Mouse (Mus musculus): Measurements from ENCODE around the gene Mn1.

Mn1 gene

GRCm38 (mm10) chr5:111490599-111490998, 73.4 kb downstream of the Mn1 start:
- no peak for DNase-seq

DNA sequence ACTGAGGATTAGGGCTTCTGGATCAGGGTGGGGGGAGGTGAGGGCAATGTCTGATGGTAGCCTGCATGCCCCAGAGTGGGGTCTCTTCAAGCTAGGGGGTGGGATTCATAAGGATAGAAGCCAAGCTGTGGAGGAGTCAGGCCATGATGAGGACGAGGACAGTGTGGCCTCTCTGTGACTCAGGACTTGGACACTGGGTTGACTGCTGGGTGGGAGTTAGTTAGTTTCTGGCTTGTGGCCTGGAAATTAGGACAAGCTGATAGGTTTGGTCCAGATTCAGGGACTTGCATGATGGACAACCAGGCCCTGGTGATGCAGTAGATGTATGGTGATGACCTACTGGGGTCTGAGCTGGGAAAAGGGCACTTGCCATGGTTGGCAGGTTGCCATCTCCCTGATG, 74.3 kb downstream of the Mn1 start:
- DNase-seq, result no peak

GRCm38 (mm10) chr5:111500036-111500435, 82.9 kb downstream of the Mn1 start:
- no peak for DNase-seq

- DNase-seq, result no peak
Measured at GRCm38 (mm10) chr5:111501691-111502441, 84.7 kb downstream of the Mn1 start.

DNA sequence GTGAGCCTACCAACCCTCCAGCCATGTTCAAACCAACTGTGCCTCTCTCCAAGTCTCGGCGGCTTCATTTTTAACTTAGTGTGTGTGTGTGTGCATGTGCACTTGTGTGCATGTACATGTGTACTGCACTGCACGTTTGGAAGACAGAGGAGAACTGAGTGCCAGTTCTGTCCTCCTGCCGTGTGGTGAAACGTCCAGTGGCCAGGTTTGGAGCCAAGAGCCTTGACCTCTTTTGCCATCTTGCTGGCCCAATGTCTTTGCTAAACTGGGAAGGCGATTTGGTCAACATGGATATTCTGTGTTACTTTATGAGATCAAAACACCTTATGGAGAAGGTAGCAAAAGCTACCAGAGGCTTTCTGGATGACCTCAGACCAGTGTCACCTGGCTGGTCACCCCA, 88.1 kb downstream of the Mn1 start:
- no peak for DNase-seq

DNA sequence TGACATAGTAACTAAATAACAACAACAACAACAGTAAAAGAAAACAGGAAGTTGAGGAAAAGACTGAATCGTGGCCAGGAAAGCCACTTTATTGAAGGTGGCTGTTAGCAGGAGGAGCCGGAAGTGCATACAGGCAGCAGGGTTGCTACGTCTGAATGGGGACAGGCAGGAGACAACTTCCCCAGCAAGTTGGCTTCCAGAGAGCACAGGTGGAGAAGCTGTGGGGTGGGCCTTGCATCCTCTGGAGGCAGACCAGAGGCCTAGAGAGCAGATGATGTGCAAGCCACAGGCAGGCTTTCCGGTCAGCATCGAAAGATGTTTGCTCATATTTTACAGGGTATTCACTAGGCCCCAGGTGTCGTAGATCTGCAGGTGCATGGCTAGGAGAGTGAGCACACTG, 88.7 kb downstream of the Mn1 start:
- no peak for DNase-seq

GRCm38 (mm10) chr5:111506410-111506809, 89.2 kb downstream of the Mn1 start:
- no peak for DNase-seq

Data from spleen, adult 18-20 months (tissue).